Mouse (Mus musculus) cortical plate, adult 2 months (tissue): ENCODE data around the gene Numa1.

Experiments
- CTCF ChIP-seq: fragments of 200-500 bp; IDR thresholded peaks from 2 replicates; pipeline ENCODE4 v1.5.1; 2011; ENCODE audit warnings: mild to moderate bottlenecking, control low read depth, low read length; ENCODE audit not compliant: insufficient read depth; ENCODE audit errors: extremely low read depth
- POLR2A ChIP-seq: fragments of 200-500 bp; IDR thresholded peaks from 2 replicates; pipeline ENCODE4 v1.6.1; 2011; ENCODE audit warnings: mild to moderate bottlenecking, low read length, control low read depth; ENCODE audit not compliant: insufficient read depth; ENCODE audit errors: extremely low read depth

DNA sequence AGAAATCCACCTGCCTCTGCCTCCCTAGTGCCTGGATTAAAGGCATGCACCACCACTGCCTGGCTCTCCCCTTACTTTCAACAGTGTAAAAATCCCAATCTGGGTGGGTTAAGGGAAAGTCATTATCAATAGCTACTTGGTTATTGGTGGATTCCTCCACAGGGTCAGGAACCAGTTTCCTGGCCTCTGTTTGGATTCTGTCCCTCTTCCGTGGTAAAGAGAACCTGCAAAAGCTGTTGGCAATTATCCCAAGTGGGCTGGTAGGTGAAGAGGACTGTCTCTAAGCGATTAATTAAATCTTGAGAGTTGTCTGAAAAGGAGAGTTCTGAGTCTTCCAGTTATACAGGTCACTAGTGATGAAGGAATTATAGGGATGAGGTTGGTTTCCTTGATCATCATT lies 4.4 kb downstream of the Numa1 start:
- TF ChIP-seq CTCF (no peak), POLR2A (no peak)
